Mouse (Mus musculus) lung, postnatal 0 days (tissue): ENCODE measurements around the gene Nmrk1.

Experiments used
- CTCF ChIP-seq: IDR thresholded peaks from 2 replicates; pipeline ENCODE4 v1.5.1; 2016; ENCODE audit warnings: antibody characterized with exemption, mild to moderate bottlenecking
- EP300 ChIP-seq: IDR thresholded peaks from 2 replicates; pipeline ENCODE4 v1.6.1; 2016; ENCODE audit warnings: antibody characterized with exemption, mild to moderate bottlenecking, control low read depth

DNA sequence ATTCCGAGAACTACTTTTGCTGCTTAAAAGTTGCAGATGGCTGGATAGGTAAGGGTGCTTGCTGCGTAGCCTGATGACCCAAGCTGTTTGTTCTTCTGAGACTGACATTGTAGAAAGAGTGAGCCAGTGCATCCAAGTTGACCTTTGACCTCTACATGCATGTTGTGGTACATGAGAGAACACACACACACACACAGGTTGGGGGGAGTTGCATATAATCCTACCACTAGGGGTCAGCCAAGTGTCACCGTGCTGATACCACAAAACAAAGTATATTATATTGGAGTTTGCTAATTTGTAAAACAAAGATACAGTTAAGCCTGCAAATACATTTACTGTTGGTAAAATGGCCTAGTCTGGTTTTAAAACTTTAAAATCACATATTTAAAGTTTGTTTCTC, 55.8 kb downstream of the Nmrk1 start:
- TF ChIP-seq CTCF (peak; percentile 91), EP300 (no peak)
